Mouse (Mus musculus): ENCODE results near the gene Trpm1. TPM values are rescaled to one million over a fixed set of nuclear protein-coding genes. Genes with fewer than 3 reads are reported as not detected.

Gene Trpm1
- polyA plus RNA-seq, 1 experiment = 0.15 TPM

- no peak overlapping the region for H3K27ac ChIP-seq (ENCODE audit: insufficient read depth, low read length)
- H3K4me3 ChIP-seq (ENCODE audit: insufficient read depth, low read length) = no peak overlapping the region
- no peak for TF ChIP-seq CTCF (IDR thresholded peaks at IDR 0.05; ENCODE audit: extremely low read depth, insufficient read depth, low read length)
- no peak for TF ChIP-seq POLR2A (IDR thresholded peaks at IDR 0.05; ENCODE audit: extremely low read depth, insufficient read depth, low read length)
- no peaks in the 10 kb centered on the region for H3K4me1 ChIP-seq (ENCODE audit: control insufficient read depth, insufficient read depth, low read length)
Observed at GRCm38 (mm10) chr7:64242424-64242823, 88.8 kb downstream of the Trpm1 start.

- no peak overlapping the region for H3K27ac ChIP-seq (ENCODE audit: insufficient read depth, low read length)
- no peaks in the 10 kb centered on the region for H3K4me1 ChIP-seq (ENCODE audit: control insufficient read depth, insufficient read depth, low read length)
- TF ChIP-seq CTCF (IDR thresholded peaks at IDR 0.05; ENCODE audit: extremely low read depth, insufficient read depth, low read length) (no peak), POLR2A (IDR thresholded peaks at IDR 0.05; ENCODE audit: extremely low read depth, insufficient read depth, low read length) (no peak)
Observed at GRCm38 (mm10) chr7:64244371-64244770, 90.7 kb downstream of the Trpm1 start.

GRCm38 (mm10) chr7:64246713-64247112, 93.1 kb downstream of the Trpm1 start:
- no peak overlapping the region for H3K4me3 ChIP-seq (ENCODE audit: insufficient read depth, low read length)
- no peaks in the 10 kb centered on the region for H3K4me1 ChIP-seq (ENCODE audit: control insufficient read depth, insufficient read depth, low read length)
- no peak overlapping the region for H3K27ac ChIP-seq (ENCODE audit: insufficient read depth, low read length)
- TF ChIP-seq CTCF (IDR thresholded peaks at IDR 0.05; ENCODE audit: extremely low read depth, insufficient read depth, low read length) = no peak

More at GRCm38 (mm10) chr7:64244371-64244770, 90.7 kb downstream of the Trpm1 start:
- H3K4me3 ChIP-seq (ENCODE audit: insufficient read depth, low read length) = no peak overlapping the region

GRCm38 (mm10) chr7:64248352-64248751, 94.7 kb downstream of the Trpm1 start:
- H3K27ac ChIP-seq (ENCODE audit: insufficient read depth, low read length) = no peak overlapping the region

GRCm38 (mm10) chr7:64249715-64250114, 96.1 kb downstream of the Trpm1 start:
- Histone ChIP-seq H3K27ac (ENCODE audit: insufficient read depth, low read length) (no peak overlapping the region), H3K4me1 (ENCODE audit: control insufficient read depth, insufficient read depth, low read length) (no peaks in the 10 kb centered on the region), H3K4me3 (ENCODE audit: insufficient read depth, low read length) (no peak overlapping the region)
- TF ChIP-seq CTCF (IDR thresholded peaks at IDR 0.05; ENCODE audit: extremely low read depth, insufficient read depth, low read length) = no peak
- TF ChIP-seq POLR2A (IDR thresholded peaks at IDR 0.05; ENCODE audit: extremely low read depth, insufficient read depth, low read length) = no peak

More at GRCm38 (mm10) chr7:64248352-64248751, 94.7 kb downstream of the Trpm1 start:
- TF ChIP-seq POLR2A (IDR thresholded peaks at IDR 0.05; ENCODE audit: extremely low read depth, insufficient read depth, low read length) (no peak), CTCF (IDR thresholded peaks at IDR 0.05; ENCODE audit: extremely low read depth, insufficient read depth, low read length) (no peak)
- Histone ChIP-seq H3K4me1 (ENCODE audit: control insufficient read depth, insufficient read depth, low read length) (no peaks in the 10 kb centered on the region), H3K4me3 (ENCODE audit: insufficient read depth, low read length) (no peak overlapping the region)

- no peak overlapping the region for H3K27ac ChIP-seq (ENCODE audit: insufficient read depth, low read length)
- no peak for TF ChIP-seq CTCF (IDR thresholded peaks at IDR 0.05; ENCODE audit: extremely low read depth, insufficient read depth, low read length)
- no peak for TF ChIP-seq POLR2A (IDR thresholded peaks at IDR 0.05; ENCODE audit: extremely low read depth, insufficient read depth, low read length)
- no peaks in the 10 kb centered on the region for H3K4me1 ChIP-seq (ENCODE audit: control insufficient read depth, insufficient read depth, low read length)
- H3K4me3 ChIP-seq (ENCODE audit: insufficient read depth, low read length) = no peak overlapping the region
Observed at GRCm38 (mm10) chr7:64250417-64250816, 96.8 kb downstream of the Trpm1 start.

- no peak overlapping the region for H3K4me3 ChIP-seq (ENCODE audit: insufficient read depth, low read length)
- no peaks in the 10 kb centered on the region for H3K4me1 ChIP-seq (ENCODE audit: control insufficient read depth, insufficient read depth, low read length)
- no peak for TF ChIP-seq POLR2A (IDR thresholded peaks at IDR 0.05; ENCODE audit: extremely low read depth, insufficient read depth, low read length)
- no peak overlapping the region for H3K27ac ChIP-seq (ENCODE audit: insufficient read depth, low read length)
Observed at GRCm38 (mm10) chr7:64253736-64254135, 100.1 kb downstream of the Trpm1 start.

GRCm38 (mm10) chr7:64265502-64266279, 112.1 kb downstream of the Trpm1 start:
- no peak overlapping the region for H3K4me3 ChIP-seq (ENCODE audit: insufficient read depth, low read length)
- TF ChIP-seq CTCF (IDR thresholded peaks at IDR 0.05; ENCODE audit: extremely low read depth, insufficient read depth, low read length) = no peak
- TF ChIP-seq POLR2A (IDR thresholded peaks at IDR 0.05; ENCODE audit: extremely low read depth, insufficient read depth, low read length) = no peak
- no peaks in the 10 kb centered on the region for H3K4me1 ChIP-seq (ENCODE audit: control insufficient read depth, insufficient read depth, low read length)
- no peak overlapping the region for H3K27ac ChIP-seq (ENCODE audit: insufficient read depth, low read length)

GRCm38 (mm10) chr7:64266587-64266986, 113.0 kb downstream of the Trpm1 start:
- TF ChIP-seq CTCF (IDR thresholded peaks at IDR 0.05; ENCODE audit: extremely low read depth, insufficient read depth, low read length) = no peak
- TF ChIP-seq POLR2A (IDR thresholded peaks at IDR 0.05; ENCODE audit: extremely low read depth, insufficient read depth, low read length) = no peak
- Histone ChIP-seq H3K27ac (ENCODE audit: insufficient read depth, low read length) (no peak overlapping the region), H3K4me1 (ENCODE audit: control insufficient read depth, insufficient read depth, low read length) (no peaks in the 10 kb centered on the region), H3K4me3 (ENCODE audit: insufficient read depth, low read length) (no peak overlapping the region)

GRCm38 (mm10) chr7:64271926-64272325, 118.3 kb downstream of the Trpm1 start:
- no peak overlapping the region for H3K4me3 ChIP-seq (ENCODE audit: insufficient read depth, low read length)
- no peaks in the 10 kb centered on the region for H3K4me1 ChIP-seq (ENCODE audit: control insufficient read depth, insufficient read depth, low read length)
- H3K27ac ChIP-seq (ENCODE audit: insufficient read depth, low read length) = no peak overlapping the region
- TF ChIP-seq POLR2A (IDR thresholded peaks at IDR 0.05; ENCODE audit: extremely low read depth, insufficient read depth, low read length) (no peak), CTCF (IDR thresholded peaks at IDR 0.05; ENCODE audit: extremely low read depth, insufficient read depth, low read length) (no peak)
